Mouse (Mus musculus) embryo, embryonic 10.5 days (tissue): Measurements from ENCODE around the gene Usf3.
A peak's percentile ranks its signal among the peaks of the same experiment; 100 is the strongest.

Experiments
- DNase-seq: peaks from one replicate; pipeline ENCODE4 v3.0.0-alpha.2; 2015; ENCODE audit warnings: low spot score

The Usf3 gene

DNA sequence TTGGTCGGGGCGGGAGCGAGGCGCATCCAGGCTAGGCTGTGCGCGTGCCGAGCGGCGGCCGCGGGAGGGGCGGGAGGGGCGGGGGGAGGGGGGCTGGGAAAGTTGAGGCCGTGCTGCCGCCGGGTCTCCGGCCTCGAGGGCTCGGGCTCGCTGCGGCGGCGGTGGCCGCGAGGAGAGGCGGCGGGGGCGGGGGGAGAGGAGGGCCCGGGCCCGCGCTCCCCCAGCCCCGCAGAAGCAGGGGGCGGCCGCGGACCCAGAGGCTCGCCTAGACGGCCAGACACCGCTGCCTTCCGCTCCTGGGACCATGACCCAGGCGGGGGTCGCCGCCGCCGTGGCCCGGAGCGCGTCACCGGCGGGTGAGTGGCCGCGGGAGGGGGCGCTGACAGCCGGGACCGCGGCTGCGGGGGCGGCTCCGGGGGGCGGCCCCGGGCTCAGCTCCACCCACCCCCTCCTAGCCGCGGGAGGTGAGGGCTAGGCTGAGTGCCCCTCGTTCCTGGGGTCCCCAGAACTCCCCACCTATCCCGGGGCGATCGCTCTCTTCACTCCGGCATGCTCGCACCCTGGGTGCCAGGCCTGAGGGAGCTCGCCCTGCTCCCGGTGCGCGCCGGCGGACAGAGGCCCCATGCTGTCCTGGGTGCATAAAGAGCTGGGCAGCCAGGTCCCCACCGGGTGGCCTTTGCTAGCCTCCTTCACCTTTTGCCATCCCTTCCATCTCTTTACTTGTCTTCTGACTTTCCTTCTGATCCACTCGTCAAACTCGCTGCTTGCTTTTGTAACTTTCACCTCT lies at the start of gene Usf3:
Gene Usf3, plus strand, starts transcription at position 92 of the 787 bp plus-strand sequence.
- DNase-seq = peak; percentile 46

DNA sequence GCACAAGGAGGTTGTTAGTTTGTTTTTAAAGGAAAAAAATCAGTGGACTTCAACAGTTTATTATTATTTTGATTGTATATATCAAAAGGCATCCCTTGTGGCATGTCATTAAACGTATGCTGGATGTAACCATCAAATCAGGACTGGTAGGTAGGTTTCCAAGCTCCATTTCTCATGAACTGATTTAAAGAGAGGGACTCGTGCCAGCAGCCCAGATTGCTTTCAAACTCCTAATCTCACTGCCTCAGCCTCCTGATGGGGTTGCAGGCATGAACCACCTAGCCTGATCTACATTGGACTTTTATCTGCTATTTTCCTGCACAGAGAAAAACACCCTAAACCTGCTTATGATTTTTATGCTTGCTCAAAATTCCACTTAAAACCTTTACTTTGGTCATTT lies 49.3 kb upstream of the Usf3 start:
- DNase-seq = no peak

DNA sequence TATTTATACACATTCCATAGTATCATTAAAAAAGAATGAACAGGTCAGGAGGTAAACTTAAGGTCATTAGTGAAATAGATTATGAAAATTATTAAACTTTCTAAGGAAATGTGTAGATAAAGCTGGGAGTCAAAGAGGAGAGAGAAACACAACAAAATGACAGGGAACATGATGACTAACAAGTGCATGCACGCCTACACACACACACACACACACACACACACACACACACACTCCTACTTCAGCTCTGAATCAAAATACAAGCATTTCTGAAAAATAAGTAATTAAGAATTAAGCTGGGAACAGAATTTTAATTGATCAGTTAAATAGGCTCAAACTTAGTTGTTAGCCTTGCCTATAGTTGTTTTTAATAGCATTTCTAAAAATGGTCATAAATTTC lies 48.3 kb upstream of the Usf3 start:
- DNase-seq = no peak

DNA sequence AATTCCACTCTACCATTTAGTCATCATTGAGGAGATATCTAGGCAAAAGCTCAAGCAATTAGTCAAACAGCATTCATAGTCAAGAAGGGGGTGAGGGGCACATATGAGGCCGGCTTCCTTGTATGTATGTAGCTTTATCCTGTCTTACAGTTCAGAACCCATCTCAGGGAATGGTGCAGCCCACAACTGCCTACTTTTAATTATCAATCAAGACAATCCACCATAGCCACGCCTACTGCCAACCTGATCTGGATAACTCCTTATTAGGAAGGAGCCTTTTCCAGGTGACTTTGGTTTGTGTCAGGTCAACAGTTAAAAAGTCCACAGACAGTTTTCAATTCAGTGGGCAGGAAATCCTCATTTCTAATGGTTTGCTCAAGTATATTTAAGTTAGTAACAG lies 47.6 kb upstream of the Usf3 start:
- DNase-seq = no peak

DNA sequence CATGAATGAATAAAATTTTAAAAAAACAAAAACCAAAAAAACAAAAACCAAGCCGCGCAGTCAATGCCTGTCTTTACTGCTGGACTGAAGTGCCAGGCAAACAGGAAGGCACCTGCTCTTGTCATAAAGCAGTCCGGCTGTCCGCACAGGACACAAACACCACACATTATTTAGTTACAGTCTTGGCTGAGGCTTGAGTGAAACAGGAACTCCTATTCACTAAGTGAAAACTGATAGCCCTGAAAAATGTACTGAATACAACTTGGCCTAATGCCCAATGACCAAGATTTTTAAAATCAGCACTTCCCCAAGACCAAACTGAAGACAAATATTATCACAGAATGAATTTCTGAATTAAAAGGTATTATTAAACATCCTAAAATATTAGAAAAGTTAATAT lies 46.6 kb upstream of the Usf3 start:
- no peak for DNase-seq

DNA sequence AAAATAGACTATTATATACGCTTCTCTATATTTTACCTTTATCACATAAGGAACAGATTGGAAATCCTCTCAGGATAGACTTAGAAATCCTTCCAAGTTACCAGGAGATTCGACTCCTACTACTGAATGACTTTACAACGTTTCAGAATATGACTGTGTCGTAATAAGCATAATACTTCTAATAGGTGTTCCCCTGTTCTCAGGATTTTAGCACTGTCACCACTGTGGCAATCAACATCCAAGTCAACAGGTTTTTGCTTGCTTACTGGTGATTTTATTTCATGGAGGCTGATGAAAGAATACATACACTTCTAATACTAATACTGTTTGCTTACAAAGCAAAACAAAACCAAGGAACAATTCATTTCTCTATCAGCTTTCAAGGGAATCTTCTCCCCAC lies 40.7 kb upstream of the Usf3 start:
- DNase-seq = no peak

DNA sequence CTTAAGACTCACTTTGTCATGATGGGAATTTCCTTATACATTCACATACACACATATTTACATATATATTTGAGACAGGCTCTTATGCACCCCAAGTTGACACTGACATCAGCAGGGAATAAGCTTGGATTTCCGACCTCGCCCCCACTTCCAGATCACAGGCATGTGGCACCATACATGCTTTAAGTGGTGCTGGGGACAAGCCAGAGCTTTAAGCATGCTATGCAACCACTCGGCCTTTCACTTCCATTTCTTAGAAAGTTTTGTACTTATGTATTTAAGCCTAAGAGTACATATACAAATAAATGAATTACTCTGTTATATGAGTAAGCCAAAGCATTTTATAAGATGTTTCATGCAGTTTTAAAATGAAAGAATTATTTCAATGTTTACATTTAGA lies 39.9 kb upstream of the Usf3 start:
- no peak for DNase-seq

DNA sequence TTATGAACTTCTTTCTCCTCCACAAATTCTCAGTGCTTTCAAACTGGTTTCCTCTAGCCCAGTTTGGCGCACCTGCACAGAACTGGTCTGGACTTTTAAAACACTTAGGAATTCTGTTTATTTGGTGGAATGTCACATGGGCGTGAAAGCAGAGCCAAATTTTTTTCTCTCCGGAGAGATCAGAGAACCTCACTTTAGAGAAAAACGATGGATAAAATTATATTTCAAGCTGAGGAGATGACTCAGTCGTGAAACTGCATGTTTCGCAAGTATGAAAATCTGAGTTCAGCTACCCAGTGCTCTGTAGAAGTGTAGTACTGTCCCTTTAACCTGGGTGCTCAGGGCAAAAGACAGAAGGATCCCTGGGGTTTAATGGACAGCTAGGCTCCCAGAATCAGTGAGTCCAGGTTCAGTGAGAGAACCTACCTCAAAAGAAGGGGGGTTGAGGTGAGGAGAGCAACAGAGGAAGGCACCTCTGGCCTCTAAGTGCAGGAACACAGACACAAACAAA lies 36.5 kb upstream of the Usf3 start:
- DNase-seq = no peak

DNA sequence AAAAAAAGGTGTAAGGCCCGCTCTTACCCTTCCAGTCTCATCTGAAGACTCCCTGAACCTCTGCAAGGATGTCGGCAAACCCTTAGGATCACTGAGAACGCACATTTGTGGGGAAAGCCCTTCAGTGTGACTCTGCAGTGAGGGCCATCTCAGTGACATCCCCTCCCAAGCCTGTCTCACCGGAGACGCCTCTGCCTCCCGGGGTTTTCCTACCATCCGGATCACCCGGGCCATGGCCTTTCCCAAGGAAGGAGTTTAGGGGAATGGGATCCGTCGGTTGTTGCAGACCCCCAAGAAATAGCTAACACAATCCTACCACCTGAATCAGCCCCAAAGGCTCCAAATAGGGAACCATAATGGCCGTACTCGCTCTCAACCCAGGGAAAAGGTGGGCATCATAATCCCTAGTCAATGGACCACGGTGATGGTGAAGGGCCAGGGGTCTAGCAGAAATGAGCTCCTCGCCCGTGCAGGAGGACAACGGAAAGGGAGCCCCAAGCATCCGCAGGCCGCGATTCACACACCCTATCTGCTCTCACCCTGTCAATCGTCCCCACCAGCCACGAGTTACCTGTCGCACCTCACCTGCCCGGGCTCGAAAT lies 34.6 kb upstream of the Usf3 start:
- no peak for DNase-seq

DNA sequence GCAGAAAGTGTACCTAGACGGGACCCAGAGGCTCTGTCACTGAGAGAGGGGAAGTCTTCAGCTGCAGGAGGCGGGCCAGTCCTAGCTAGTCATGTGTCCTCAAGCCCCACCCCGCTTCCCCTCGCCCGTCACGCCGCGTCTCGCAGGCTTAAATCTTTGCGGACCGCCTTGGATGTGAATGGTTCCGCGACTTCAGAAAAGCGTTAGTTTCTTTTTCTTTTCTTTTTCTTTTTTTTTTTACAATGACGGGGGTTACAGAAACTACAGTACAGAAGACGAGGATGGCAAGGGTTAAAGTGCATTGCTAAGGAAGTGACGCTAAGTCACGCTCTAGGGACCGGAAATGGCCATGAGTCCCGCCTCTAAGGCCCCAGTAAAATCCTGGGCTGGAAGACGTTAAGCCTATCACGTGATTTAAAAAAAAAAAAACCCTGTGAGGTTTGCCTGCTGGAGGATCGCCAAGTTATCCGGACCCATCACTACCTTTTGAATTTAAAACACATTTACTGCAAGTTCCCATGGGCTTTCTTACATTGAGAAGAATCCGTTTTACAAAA lies 34.0 kb upstream of the Usf3 start:
- peak; percentile 96 for DNase-seq

DNA sequence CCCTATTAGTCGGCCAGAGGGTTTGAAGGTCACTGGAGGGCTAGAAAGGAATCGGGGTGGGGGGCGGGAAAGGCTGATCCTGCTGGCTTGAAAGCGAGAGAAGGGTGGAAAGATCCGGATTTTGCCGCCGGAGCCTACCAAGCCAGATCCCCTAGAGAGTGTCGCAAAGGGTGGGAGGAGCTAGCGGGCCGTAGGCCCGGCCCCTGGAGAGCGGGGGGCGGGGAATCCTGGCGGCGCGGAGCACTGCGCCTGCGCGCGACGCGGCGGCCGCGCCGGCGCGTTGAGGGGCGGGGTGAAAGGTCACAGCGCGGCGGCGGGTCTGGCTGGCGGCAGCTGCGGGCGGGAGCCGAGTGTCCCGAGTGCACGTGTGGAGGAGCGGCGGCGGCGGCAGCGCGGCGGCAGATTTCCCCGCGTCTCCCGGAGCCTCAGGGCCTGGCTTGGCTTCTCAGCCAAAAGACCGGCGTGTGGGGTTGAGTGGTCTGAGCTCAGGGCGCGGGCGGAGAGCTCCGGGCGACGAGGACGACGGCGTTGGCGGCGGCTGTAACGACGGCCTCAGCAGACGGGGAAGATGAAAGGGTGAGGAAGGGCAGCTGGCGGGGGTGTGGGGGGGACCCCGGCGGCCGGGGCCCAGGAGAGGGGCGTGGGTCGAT lies 33.4 kb upstream of the Usf3 start, which contains the start of the genes Atp6v1a and Naa50:
Gene Atp6v1a, minus strand, starts transcription at position 170 of the 650 bp plus-strand sequence.
Gene Naa50, plus strand, starts transcription at position 295 of the 650 bp plus-strand sequence.
- DNase-seq = peak; percentile 94

DNA sequence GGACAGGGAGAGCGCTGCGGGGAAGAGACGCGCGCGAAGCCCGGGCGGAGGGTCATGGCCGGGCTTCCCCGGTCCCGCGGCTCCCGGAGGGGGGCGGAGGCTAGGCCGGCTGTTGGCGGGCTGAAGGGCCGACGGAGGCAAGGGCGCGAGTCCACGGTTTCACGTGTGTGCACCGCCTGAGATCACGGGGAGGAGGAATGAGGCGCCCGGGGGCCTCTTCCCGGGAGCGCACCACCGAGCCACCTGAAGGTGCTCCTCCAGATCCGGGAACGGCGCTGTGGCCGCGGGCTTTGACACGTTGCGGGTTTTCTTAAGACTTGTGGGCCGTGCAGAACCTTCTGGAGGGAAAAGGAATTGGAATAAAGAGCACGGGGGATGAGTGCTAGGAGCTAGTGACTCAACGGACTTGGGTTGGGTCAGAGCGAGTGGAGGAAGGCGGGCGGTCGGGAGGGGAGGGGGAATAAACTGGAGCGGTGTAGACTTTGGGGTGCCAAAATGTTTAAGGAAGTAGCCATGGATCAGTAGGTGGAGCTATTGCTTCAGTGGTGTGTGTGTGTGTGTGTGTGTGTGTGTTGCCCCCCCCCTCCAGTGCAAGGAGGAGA lies 32.8 kb upstream of the Usf3 start:
- peak; percentile 85 for DNase-seq

DNA sequence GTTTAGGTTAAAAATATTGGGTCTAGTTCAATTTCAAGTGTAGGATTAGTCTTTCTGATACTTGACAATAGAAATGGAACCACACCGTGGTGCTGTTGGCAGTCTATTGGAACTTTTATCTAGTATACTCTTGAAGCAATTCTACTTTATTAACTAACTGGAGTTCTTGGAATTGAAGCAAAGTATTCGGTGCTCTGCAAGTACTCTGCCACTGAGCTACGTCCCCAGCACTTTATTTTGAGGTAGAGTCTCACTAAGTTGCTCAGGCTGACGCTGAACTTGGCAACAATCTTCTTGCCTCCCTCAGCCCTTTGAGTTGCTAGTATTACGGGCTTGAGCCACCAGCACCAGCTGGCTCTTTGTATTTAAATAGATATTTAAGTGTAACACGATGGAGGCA lies 31.6 kb upstream of the Usf3 start:
- DNase-seq = no peak

DNA sequence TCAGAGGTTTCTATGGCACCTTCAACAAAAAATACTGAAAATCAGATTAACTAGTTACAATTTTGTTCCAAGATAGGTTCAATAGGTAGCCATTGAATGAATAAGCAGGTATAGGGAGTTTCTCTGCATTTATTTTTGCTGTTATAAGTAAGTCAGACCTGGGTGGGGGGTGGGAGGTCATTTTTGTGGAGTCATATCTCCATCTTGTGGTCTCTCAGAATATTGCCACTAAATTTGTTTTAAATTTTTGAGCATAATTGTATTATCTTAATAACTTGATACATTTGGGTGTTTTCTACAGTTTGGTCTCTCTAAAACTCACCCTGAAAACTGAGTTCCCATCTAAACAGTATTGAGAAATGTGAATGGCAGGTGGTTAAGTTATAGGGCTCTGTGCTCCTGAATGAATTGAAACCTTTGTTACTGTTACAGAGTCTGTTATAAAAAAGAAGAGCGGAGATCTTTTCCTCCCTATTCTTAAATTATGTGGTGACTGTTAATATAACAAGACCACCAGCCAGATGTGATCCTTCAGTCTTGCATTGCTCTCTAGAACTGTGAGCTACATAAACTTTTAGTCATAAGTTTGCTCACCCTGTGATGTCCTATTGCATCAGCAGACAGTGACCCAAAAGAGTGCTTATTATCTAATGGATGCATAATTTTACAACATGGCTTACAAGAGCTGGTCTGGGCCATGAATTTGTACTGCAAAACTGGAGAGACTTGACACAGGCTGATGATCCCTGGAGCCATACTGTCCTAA lies 23.9 kb upstream of the Usf3 start:
- DNase-seq = no peak

DNA sequence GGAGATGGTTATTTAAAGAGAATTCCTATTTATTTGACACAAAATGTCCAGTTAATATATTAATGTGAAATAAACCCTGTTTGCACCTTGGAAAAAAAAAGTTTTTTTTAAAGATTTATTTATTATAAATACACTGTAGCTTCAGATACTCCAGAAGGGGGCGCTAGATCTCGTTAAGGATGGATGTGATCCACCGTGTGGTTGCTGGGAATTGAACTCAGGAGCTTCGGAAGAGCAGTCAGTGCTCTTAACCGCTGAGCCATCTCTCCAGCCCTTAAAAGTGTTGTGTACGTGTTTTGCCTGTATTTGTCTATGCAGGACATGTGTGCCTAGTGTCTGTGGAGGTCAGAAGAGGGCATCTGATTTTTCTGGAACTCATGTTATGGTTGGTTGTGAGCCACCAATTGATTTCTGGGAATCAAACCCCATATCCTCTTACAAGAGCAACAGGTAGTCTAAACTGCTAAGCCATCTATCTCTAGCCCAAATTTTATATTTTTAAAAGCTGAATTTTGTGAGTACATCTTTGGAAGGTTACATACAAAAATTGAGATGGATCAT lies 18.5 kb upstream of the Usf3 start:
- no peak for DNase-seq

DNA sequence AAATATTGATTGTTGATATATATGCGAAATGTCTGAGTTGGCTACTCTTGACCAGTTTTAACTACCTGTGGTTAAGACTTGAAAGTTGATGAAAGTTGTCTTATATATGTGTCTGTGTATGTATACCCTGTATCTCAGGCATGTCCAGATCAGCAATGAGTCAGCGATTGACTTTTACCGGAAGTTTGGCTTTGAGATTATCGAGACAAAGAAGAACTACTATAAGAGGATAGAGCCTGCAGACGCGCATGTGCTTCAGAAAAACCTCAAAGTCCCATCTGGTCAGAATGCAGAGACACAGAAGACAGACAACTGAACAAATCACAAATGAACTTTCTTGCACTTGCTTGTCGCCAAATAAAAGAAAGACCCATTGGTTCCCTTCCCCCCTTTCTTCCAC lies 13.7 kb upstream of the Usf3 start:
- no peak for DNase-seq

DNA sequence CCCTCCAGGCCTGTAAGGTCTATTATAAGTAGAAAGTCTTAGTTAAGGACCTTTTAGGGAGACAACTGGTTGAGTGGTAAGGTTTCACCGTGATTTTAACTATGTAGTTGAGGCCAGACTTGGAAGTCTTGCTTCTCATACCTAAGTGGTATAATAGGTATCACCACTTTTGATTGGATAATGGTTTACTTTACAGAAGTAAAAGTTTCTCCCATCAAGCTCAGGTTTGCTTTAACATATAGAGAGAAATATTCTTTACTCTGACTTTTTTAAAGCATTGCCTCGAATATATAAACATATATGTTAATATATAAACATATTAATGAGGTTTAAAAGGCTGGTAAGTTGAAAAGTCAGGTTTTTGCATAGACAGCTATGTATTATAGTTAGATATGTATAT lies 9.2 kb upstream of the Usf3 start:
- DNase-seq = no peak

DNA sequence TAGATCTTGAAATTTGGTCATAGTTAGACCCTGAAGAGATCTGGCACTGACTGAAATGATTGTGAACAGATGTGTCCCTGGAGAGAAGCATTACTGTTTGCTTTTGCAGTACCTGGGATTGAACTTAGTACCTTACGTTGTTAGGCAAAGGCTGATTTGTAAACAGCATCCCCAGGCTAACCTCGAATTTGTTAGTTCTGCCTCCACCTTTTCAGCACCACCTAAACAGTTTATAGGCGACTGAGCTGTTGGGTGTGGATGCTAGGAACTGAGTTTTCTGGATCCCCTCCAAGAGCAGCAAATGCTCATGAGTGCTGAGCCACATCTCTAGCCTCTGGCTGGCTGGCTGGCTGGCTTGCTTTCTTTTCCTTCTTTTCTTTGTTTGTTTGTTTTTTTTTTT lies 7.9 kb upstream of the Usf3 start:
- no peak for DNase-seq

DNA sequence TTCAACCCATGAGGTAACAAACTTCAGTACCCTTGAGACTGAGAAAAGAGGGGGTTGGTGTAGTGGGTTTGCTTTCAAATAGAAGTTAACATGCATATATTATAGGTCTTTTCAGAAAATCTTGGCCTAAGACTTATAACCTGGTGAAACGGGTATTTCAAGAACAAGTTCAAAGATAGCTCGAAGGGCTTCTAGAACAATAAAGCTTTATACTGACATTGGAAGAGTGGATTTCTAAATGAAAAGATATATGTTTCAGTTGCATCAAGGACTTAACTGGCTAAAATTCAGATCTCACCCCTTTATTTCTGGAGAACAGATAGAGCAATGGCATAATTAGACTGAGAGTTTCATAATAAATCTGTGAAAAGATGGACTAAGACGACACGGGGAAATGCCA lies 4.1 kb upstream of the Usf3 start:
- DNase-seq = no peak

DNA sequence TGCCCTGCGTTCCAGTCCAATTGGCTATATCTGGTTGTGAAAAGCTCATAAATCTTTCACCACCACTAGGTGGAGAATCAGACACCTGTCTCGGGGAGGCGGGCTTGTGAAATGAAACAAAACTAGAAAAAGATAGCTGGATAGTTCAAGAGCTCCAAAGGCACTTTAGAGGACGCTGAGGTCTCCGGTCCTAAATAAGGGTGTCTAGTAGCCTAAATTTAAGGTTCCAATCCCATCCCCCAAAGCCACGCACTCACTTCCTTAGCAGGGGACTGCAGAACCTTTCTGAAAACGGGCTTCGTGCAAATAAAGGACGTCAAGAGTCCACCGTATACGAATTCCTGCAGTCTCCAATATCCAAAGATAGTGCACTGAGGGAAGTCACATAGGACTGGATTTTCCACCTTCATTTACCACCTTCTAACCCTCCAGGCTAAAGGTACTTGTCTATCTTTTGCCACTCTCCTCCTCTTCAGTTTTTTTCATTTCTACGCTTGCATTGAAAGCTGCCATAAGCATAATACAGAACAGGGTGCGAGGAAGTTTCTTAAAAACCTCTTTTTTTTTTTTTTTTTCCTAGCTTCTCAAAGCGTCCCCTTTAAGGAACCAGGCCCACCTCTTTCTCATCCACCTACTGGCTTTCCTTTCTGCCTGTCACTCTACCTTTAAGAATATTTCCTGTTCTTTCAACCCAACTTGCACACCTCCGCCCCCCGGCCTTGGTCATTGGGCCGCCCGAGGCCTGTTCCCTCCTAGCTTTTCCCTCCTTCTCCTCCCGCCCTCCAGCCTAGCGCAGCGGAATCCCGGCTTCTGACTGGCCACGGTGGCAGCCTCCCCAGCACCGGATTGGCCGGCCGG lies 520 bp upstream of the Usf3 start:
- DNase-seq = peak; percentile 99
